Mouse (Mus musculus): ENCODE results near the gene Ccdc130. TPM values are rescaled to one million over a fixed set of nuclear protein-coding genes. Genes with fewer than 3 reads are reported as not detected.

The Ccdc130 gene
- polyA plus RNA-seq, 1 experiment from 2014 or later = 20.6 TPM

GRCm38 (mm10) chr8:84233055-84233454, 37.1 kb downstream of the Ccdc130 start:
- Histone ChIP-seq H3K9me3 (ENCODE audit: control insufficient read depth, low read length) (no peaks in the 10 kb centered on the region), H3K4me3 (ENCODE audit: low read depth, low read length) (no peak overlapping the region), H3K9ac (ENCODE audit: low read length) (no peak overlapping the region), H3K27me3 (replicated peaks; ENCODE audit: control insufficient read depth, insufficient read depth, low read length) (no peaks in the 10 kb centered on the region), H3K27ac (ENCODE audit: low read depth) (no peak overlapping the region), H3K36me3 (ENCODE audit: control insufficient read depth, insufficient read depth, low read length) (peaks cover 46% of the 10 kb centered on the region), H3K4me1 (replicated peaks; ENCODE audit: control insufficient read depth, insufficient read depth, low read length) (peaks cover 10% of the 10 kb centered on the region), H3K4me2 (ENCODE audit: low read length) (no peak overlapping the region)
- WGBS = 98% methylated on average over 2 of the region's 2 CpGs
- ATAC-seq (replicated peaks; ENCODE audit: low FRiP score, low TSS enrichment, low read depth) = no peak
- DNase-seq (ENCODE audit: low spot score) = no peak

GRCm38 (mm10) chr8:84230735-84231134, 39.4 kb downstream of the Ccdc130 start:
- Histone ChIP-seq H3K4me2 (ENCODE audit: low read length) (no peak overlapping the region), H3K4me1 (replicated peaks; ENCODE audit: control insufficient read depth, insufficient read depth, low read length) (peaks cover 5% of the 10 kb centered on the region; the same call in 1 of the 2 replicates), H3K36me3 (ENCODE audit: control insufficient read depth, insufficient read depth, low read length) (peaks cover 69% of the 10 kb centered on the region), H3K4me3 (ENCODE audit: low read depth, low read length) (no peak overlapping the region), H3K9ac (ENCODE audit: low read length) (no peak overlapping the region), H3K27me3 (replicated peaks; ENCODE audit: control insufficient read depth, insufficient read depth, low read length) (no peaks in the 10 kb centered on the region), H3K9me3 (ENCODE audit: control insufficient read depth, low read length) (no peaks in the 10 kb centered on the region), H3K27ac (ENCODE audit: low read depth) (no peak overlapping the region)
- 74% methylated on average over 17 of the region's 17 CpGs for WGBS
- ATAC-seq (replicated peaks; ENCODE audit: low FRiP score, low TSS enrichment, low read depth) (0 out of 2 replicates have a peak, but pooled peaks have one; percentile 4), DNase-seq (ENCODE audit: low spot score) (no peak)

- H3K9me3 ChIP-seq (ENCODE audit: control insufficient read depth, low read length) = no peaks in the 10 kb centered on the region
- 80% methylated on average over 21 of the region's 21 CpGs for WGBS
- no peaks in the 10 kb centered on the region for H3K4me1 ChIP-seq (replicated peaks; ENCODE audit: control insufficient read depth, insufficient read depth, low read length)
- no peak for ATAC-seq (replicated peaks; ENCODE audit: low FRiP score, low TSS enrichment, low read depth)
- H3K27me3 ChIP-seq (replicated peaks; ENCODE audit: control insufficient read depth, insufficient read depth, low read length) = no peaks in the 10 kb centered on the region
- H3K9ac ChIP-seq (ENCODE audit: low read length) = no peak overlapping the region
- H3K27ac ChIP-seq (ENCODE audit: low read depth) = no peak overlapping the region
- no peak overlapping the region for H3K4me3 ChIP-seq (ENCODE audit: low read depth, low read length)
- no peak overlapping the region for H3K4me2 ChIP-seq (ENCODE audit: low read length)
- DNase-seq (ENCODE audit: low spot score) = no peak
- H3K36me3 ChIP-seq (ENCODE audit: control insufficient read depth, insufficient read depth, low read length) = peaks cover 96% of the 10 kb centered on the region
Observed at GRCm38 (mm10) chr8:84223322-84224029, 46.7 kb downstream of the Ccdc130 start.

GRCm38 (mm10) chr8:84222566-84223165, 47.5 kb downstream of the Ccdc130 start:
- H3K9ac ChIP-seq (ENCODE audit: low read length) = no peak overlapping the region
- ATAC-seq (replicated peaks; ENCODE audit: low FRiP score, low TSS enrichment, low read depth) (no peak), DNase-seq (ENCODE audit: low spot score) (no peak)
- no peak overlapping the region for H3K27ac ChIP-seq (ENCODE audit: low read depth)
- H3K4me3 ChIP-seq (ENCODE audit: low read depth, low read length) = no peak overlapping the region
- no peaks in the 10 kb centered on the region for H3K4me1 ChIP-seq (replicated peaks; ENCODE audit: control insufficient read depth, insufficient read depth, low read length)
- no peaks in the 10 kb centered on the region for H3K27me3 ChIP-seq (replicated peaks; ENCODE audit: control insufficient read depth, insufficient read depth, low read length)
- H3K9me3 ChIP-seq (ENCODE audit: control insufficient read depth, low read length) = no peaks in the 10 kb centered on the region
- no peak overlapping the region for H3K4me2 ChIP-seq (ENCODE audit: low read length)
- peaks cover 96% of the 10 kb centered on the region for H3K36me3 ChIP-seq (ENCODE audit: control insufficient read depth, insufficient read depth, low read length)
- WGBS = 91% methylated on average over 9 of the region's 9 CpGs

- Histone ChIP-seq H3K9me3 (ENCODE audit: control insufficient read depth, low read length) (no peaks in the 10 kb centered on the region), H3K4me3 (ENCODE audit: low read depth, low read length) (no peak overlapping the region), H3K36me3 (ENCODE audit: control insufficient read depth, insufficient read depth, low read length) (peaks cover 96% of the 10 kb centered on the region), H3K27me3 (replicated peaks; ENCODE audit: control insufficient read depth, insufficient read depth, low read length) (no peaks in the 10 kb centered on the region), H3K4me2 (ENCODE audit: low read length) (no peak overlapping the region), H3K27ac (ENCODE audit: low read depth) (no peak overlapping the region), H3K4me1 (replicated peaks; ENCODE audit: control insufficient read depth, insufficient read depth, low read length) (no peaks in the 10 kb centered on the region), H3K9ac (ENCODE audit: low read length) (no peak overlapping the region)
- DNase-seq (ENCODE audit: low spot score) = no peak
- ATAC-seq (replicated peaks; ENCODE audit: low FRiP score, low TSS enrichment, low read depth) = no peak
- 83% methylated on average over 7 of the region's 7 CpGs for WGBS
Observed at GRCm38 (mm10) chr8:84220105-84220504, 50.1 kb downstream of the Ccdc130 start.

GRCm38 (mm10) chr8:84218143-84218542, 52.0 kb downstream of the Ccdc130 start:
- Histone ChIP-seq H3K4me2 (ENCODE audit: low read length) (no peak overlapping the region), H3K4me3 (ENCODE audit: low read depth, low read length) (no peak overlapping the region), H3K36me3 (ENCODE audit: control insufficient read depth, insufficient read depth, low read length) (peaks cover 93% of the 10 kb centered on the region), H3K27me3 (replicated peaks; ENCODE audit: control insufficient read depth, insufficient read depth, low read length) (no peaks in the 10 kb centered on the region), H3K27ac (ENCODE audit: low read depth) (no peak overlapping the region), H3K9me3 (ENCODE audit: control insufficient read depth, low read length) (no peaks in the 10 kb centered on the region), H3K9ac (ENCODE audit: low read length) (no peak overlapping the region), H3K4me1 (replicated peaks; ENCODE audit: control insufficient read depth, insufficient read depth, low read length) (no peaks in the 10 kb centered on the region)
- DNase-seq (ENCODE audit: low spot score) (no peak), ATAC-seq (replicated peaks; ENCODE audit: low FRiP score, low TSS enrichment, low read depth) (no peak)
- 88% methylated on average over 5 of the region's 5 CpGs for WGBS

GRCm38 (mm10) chr8:84217206-84217605, 53.0 kb downstream of the Ccdc130 start:
- no peaks in the 10 kb centered on the region for H3K27me3 ChIP-seq (replicated peaks; ENCODE audit: control insufficient read depth, insufficient read depth, low read length)
- ATAC-seq (replicated peaks; ENCODE audit: low FRiP score, low TSS enrichment, low read depth) (no peak), DNase-seq (ENCODE audit: low spot score) (no peak)
- H3K9ac ChIP-seq (ENCODE audit: low read length) = no peak overlapping the region
- 94% methylated on average over 11 of the region's 11 CpGs for WGBS
- H3K4me2 ChIP-seq (ENCODE audit: low read length) = no peak overlapping the region
- no peaks in the 10 kb centered on the region for H3K9me3 ChIP-seq (ENCODE audit: control insufficient read depth, low read length)
- H3K36me3 ChIP-seq (ENCODE audit: control insufficient read depth, insufficient read depth, low read length) = peaks cover 93% of the 10 kb centered on the region
- no peaks in the 10 kb centered on the region for H3K4me1 ChIP-seq (replicated peaks; ENCODE audit: control insufficient read depth, insufficient read depth, low read length)
- no peak overlapping the region for H3K4me3 ChIP-seq (ENCODE audit: low read depth, low read length)
- no peak overlapping the region for H3K27ac ChIP-seq (ENCODE audit: low read depth)

- Histone ChIP-seq H3K9me3 (ENCODE audit: control insufficient read depth, low read length) (no peaks in the 10 kb centered on the region), H3K27ac (ENCODE audit: low read depth) (no peak overlapping the region), H3K4me3 (ENCODE audit: low read depth, low read length) (no peak overlapping the region), H3K9ac (ENCODE audit: low read length) (no peak overlapping the region), H3K4me1 (replicated peaks; ENCODE audit: control insufficient read depth, insufficient read depth, low read length) (0 out of 2 replicates have a peak, but pooled peaks cover 8% of the 10 kb centered on the region), H3K27me3 (replicated peaks; ENCODE audit: control insufficient read depth, insufficient read depth, low read length) (no peaks in the 10 kb centered on the region), H3K36me3 (ENCODE audit: control insufficient read depth, insufficient read depth, low read length) (peaks cover 90% of the 10 kb centered on the region), H3K4me2 (ENCODE audit: low read length) (no peak overlapping the region)
- no peak for DNase-seq (ENCODE audit: low spot score)
- WGBS = 80% methylated on average over 4 of the region's 4 CpGs
- no peak for ATAC-seq (replicated peaks; ENCODE audit: low FRiP score, low TSS enrichment, low read depth)
Observed at GRCm38 (mm10) chr8:84213277-84213676, 56.9 kb downstream of the Ccdc130 start.

Data from intestine, embryonic 14.5 days (tissue).